Mouse (Mus musculus): ENCODE measurements around the gene Map3k12. TPM values are rescaled to one million over a fixed set of nuclear protein-coding genes. Genes with fewer than 3 reads are reported as not detected.

Map3k12 gene
- polyA plus RNA-seq, 1 experiment from 2014 or later, result 35.2 TPM

DNA sequence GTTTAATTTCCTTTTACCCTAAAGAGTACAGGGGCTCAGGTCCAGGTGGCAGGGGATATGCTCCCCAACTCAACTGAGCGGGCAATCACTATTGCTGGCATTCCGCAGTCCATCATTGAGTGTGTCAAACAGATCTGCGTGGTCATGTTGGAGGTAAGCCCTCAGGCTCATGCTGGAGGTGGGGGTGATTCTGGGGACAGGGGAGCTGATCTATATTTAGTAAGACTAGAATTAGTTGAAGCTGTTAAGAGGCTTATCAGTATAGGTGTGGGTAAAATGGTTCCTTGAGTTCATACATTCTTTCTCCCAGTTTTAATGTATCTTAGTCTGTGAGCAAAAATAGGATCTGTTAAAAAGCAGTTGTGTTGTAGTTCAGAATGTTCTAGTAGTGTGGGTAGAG is 33.7 kb downstream of the Map3k12 start:
- H3K9me3 ChIP-seq, result no peaks in the 10 kb centered on the region
- H3K36me3 ChIP-seq, result peaks cover 97% of the 10 kb centered on the region
- H3K4me3 ChIP-seq, result no peak overlapping the region
- 93% methylated on average over 3 of the region's 3 CpGs for WGBS
- H3K4me1 ChIP-seq (replicated peaks), result no peaks in the 10 kb centered on the region
- H3K27me3 ChIP-seq (ENCODE audit: insufficient read depth, poor library complexity, severe bottlenecking), result no peaks in the 10 kb centered on the region
- H3K27ac ChIP-seq, result no peak overlapping the region
- no peak for DNase-seq (ENCODE audit: low spot score)

DNA sequence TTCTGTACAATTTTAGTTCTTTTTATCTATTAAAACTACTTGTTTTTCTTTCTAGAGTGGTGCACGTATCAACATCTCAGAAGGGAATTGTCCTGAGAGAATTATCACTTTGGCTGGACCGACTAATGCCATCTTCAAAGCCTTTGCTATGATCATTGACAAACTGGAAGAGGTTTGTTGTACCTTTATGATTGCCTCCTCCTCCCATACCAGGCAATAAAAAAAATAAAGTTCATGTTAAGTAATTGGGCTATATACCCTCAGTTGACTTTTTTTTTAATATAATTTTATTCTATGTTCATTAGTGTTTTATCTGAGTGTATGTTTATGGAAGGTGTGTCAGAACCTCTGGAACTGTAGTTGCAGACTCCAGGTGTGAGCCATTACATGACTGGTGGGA is 42.3 kb downstream of the Map3k12 start:
- H3K36me3 ChIP-seq, result peaks cover 69% of the 10 kb centered on the region
- no peaks in the 10 kb centered on the region for H3K9me3 ChIP-seq
- WGBS, result 92% methylated on average over 2 of the region's 2 CpGs
- DNase-seq (ENCODE audit: low spot score), result no peak
- no peak overlapping the region for H3K27ac ChIP-seq
- H3K4me3 ChIP-seq, result no peak overlapping the region
- H3K27me3 ChIP-seq (ENCODE audit: insufficient read depth, poor library complexity, severe bottlenecking), result no peaks in the 10 kb centered on the region
- peaks cover 19% of the 10 kb centered on the region for H3K4me1 ChIP-seq (replicated peaks)

DNA sequence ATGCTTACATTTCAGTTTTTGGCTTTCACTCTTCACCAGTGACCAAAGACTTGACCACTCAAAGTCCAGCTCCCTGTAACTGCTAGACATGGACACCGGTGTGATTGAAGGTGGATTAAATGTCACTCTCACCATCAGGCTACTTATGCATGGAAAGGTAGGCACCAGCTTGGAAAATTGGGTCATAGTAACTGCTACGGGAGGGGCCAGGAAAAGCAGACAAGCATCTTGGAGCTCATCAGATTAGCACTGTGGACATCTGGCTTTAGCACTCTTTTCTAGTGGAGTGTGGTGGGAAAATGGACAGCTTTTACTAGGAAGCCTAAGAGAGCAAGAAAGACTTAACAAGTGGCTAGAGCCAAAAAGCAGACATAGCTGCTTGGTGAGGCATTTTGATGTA is 43.6 kb downstream of the Map3k12 start:
- Histone ChIP-seq H3K4me1 (replicated peaks) (peaks cover 19% of the 10 kb centered on the region), H3K27ac (no peak overlapping the region), H3K9me3 (no peaks in the 10 kb centered on the region; the same call in 1 of the 2 replicates), H3K36me3 (peaks cover 65% of the 10 kb centered on the region), H3K4me3 (0 out of 2 replicates have a peak overlapping the region, but pooled peaks have one; percentile 95), H3K27me3 (ENCODE audit: insufficient read depth, poor library complexity, severe bottlenecking) (no peaks in the 10 kb centered on the region)
- no peak for DNase-seq (ENCODE audit: low spot score)
- 82% methylated on average over 2 of the region's 2 CpGs for WGBS

DNA sequence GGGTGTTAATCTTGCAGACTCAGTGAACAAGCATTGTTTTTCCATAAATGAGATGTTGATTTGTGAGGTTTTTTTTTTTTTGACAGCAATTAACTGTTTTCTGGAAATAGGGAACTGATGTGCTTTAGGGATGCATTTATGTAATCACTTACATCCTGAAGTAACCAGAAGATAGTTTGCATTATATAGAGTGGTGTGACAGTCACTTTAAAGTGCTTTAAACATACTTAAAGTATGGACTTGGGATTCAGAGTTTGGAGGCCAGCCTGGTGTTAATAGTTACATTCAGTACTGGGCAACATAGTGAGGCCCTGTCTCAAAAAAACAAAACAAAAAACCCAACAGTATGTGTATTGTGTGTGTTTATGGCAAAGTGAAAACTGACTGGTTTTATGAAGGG is 45.1 kb downstream of the Map3k12 start:
- H3K36me3 ChIP-seq, result peaks cover 50% of the 10 kb centered on the region
- DNase-seq (ENCODE audit: low spot score), result no peak
- H3K27me3 ChIP-seq (ENCODE audit: insufficient read depth, poor library complexity, severe bottlenecking), result no peaks in the 10 kb centered on the region

DNA sequence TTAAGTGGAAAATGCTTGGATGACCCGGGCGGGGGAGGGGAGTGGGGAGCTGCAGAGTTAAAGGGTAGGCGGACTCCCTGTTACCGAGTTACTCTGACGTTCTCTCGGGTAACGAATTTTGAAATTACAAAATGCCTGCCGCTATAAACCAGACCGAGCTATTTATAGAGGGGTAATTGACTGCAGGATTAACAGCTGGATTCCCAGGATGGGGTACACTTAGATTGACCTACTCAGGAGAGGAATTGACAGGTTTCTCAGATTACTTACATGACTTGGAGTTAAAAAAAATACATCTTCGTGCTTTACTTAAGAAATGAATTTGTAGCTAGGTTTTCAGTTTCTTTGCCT is 45.6 kb downstream of the Map3k12 start:
- peak overlapping the region; percentile 95 for H3K4me3 ChIP-seq
- H3K27me3 ChIP-seq (ENCODE audit: insufficient read depth, poor library complexity, severe bottlenecking), result no peaks in the 10 kb centered on the region
- H3K4me1 ChIP-seq (replicated peaks), result peaks cover 19% of the 10 kb centered on the region
- no peak for DNase-seq (ENCODE audit: low spot score)
- peak overlapping the region; percentile 99 for H3K27ac ChIP-seq
- under 1% methylated on average over 10 of the region's 10 CpGs for WGBS
- no peaks in the 10 kb centered on the region; the same call in 1 of the 2 replicates for H3K9me3 ChIP-seq
- H3K36me3 ChIP-seq, result peaks cover 46% of the 10 kb centered on the region

More for the DNA sequence above, 45.1 kb downstream of the Map3k12 start:
- H3K9me3 ChIP-seq, result no peaks in the 10 kb centered on the region; the same call in 1 of the 2 replicates
- H3K27ac ChIP-seq, result no peak overlapping the region
- H3K4me1 ChIP-seq (replicated peaks), result peaks cover 19% of the 10 kb centered on the region
- H3K4me3 ChIP-seq, result peak overlapping the region; percentile 95

DNA sequence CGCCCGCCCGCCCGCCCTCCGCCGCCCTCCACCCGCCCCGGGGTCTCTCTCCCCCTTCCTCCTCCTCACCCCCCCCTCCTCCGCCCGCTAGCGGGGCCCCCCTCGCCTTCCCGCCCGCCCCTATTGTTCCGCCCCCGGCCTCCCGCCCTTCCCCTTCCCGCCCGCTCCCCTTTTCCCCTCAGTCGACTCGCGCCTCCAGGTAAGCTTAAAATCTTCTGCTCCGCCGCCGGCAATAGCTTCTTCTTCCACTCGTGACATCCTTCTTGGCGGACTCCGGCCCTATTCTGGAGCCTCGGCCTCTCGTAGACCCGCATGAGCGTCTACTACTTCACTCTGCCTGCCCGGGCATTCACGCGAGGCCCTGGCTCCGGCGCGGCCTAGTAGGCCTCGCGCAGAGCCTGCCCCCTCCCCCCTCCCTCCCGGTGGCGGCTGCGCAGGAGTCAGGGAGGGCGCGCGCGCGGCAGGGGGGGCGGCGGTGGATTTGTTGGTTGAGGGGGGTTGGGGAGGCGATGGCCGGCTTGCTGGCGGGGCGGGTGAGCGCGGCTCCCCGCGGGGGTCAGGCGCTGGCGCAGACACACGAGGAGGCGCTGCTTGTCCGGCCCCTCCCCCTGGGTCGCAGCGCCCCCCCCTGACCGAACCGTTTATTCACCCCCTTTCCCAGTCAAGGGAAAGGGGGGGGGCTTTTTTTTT is 46.1 kb downstream of the Map3k12 start:
- Histone ChIP-seq H3K4me1 (replicated peaks) (peaks cover 19% of the 10 kb centered on the region), H3K27ac (peak overlapping the region; percentile 99), H3K4me3 (peak overlapping the region; percentile 95), H3K9me3 (no peaks in the 10 kb centered on the region; the same call in 1 of the 2 replicates), H3K36me3 (peaks cover 41% of the 10 kb centered on the region), H3K27me3 (ENCODE audit: insufficient read depth, poor library complexity, severe bottlenecking) (no peaks in the 10 kb centered on the region)
- DNase-seq (ENCODE audit: low spot score), result peak; percentile 84
- under 1% methylated on average over 50 of the region's 67 CpGs for WGBS

DNA sequence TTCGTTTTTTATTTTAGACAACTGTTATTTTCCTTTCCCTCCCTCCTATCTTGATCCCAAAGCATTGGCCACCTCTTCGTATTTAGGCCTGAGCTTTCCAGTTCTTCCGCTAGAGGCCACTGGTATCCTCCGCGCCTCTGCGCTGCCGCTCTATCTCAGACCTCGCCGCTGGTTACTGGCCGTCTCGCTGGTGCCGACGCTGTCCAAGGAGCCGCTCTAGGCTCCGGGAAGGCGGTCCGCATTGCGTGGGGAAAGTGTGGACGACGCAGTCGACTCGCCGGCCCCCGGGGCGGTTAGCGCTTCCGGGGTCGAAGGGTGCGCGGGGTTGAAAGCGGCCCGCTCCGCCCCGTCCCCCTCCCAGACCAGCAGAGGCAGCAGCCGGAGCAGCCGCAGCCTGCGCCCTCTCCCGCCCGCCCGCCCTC is 46.7 kb downstream of the Map3k12 start, which contains the start of gene Pcbp2:
Gene Pcbp2, plus strand, starts transcription at position 357 of the 422 bp plus-strand sequence.
- DNase-seq (ENCODE audit: low spot score), result peak; percentile 97
- Histone ChIP-seq H3K27ac (peak within 1 kb of the TSS; percentile 99), H3K4me3 (peak within 1 kb of the TSS; percentile 95), H3K9me3 (no peaks in the 10 kb centered on the region; the same call in 1 of the 2 replicates), H3K27me3 (ENCODE audit: insufficient read depth, poor library complexity, severe bottlenecking) (no peaks in the 10 kb centered on the region), H3K36me3 (peaks cover 35% of the 10 kb centered on the region), H3K4me1 (replicated peaks) (peaks cover 19% of the 10 kb centered on the region)
- under 1% methylated on average over 35 of the region's 40 CpGs for WGBS

DNA sequence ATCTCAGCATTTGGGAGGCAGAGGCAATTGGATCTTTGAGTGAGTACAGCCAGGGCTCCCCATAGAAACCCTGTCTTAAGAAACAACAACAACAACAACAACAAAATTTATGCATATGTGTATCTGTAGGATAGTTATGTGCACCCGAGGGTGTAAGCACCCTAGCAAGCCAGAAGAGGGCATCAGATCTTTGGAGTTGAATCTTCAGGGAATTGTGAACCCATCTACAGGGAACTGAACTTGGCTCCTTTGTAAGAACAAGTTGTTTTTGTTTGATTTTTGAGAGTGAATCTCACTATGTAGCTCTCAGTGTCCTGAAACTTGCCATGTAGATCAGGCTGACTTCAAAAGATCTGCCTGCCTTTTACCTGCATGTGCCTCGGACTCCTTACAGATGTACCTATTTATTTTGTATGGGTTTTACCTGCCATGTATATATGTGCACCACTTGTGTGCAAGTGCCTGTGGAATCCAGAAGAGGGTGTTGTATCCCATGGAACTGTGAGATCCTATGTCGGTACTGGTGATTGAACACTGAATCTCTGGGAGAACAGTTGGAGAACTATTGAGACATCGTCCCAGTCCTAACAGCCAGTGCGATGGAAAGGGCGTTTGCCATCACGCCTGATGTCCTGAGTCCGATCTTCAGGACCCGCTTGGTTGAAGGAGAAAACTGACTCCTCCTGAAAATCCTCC is 48.0 kb downstream of the Map3k12 start:
- peaks cover 19% of the 10 kb centered on the region for H3K4me1 ChIP-seq (replicated peaks)
- H3K27ac ChIP-seq, result no peak overlapping the region
- DNase-seq (ENCODE audit: low spot score), result no peak
- H3K4me3 ChIP-seq, result no peak overlapping the region
- no peaks in the 10 kb centered on the region; the same call in 1 of the 2 replicates for H3K9me3 ChIP-seq
- no peaks in the 10 kb centered on the region for H3K27me3 ChIP-seq (ENCODE audit: insufficient read depth, poor library complexity, severe bottlenecking)
- WGBS, result 95% methylated on average over 9 of the region's 9 CpGs
- H3K36me3 ChIP-seq, result peaks cover 21% of the 10 kb centered on the region

DNA sequence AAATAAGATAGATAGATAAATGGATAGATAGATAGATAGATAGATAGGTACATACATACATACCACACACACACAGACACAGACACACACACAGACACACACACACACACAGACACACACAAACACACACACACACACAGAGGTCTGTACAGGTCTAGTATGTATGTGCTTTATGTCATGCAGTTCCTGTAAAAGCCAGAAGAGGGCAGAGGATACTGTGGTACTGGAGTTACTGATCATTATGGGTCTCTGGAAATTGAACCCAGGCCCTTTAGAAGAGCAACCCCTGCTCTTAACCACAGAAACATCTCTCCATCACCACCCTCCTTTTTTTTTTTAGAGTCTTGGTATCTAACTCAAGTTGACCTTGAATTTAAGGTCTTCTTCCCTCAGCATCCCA is 53.2 kb downstream of the Map3k12 start:
- Histone ChIP-seq H3K9me3 (no peaks in the 10 kb centered on the region; the same call in 1 of the 2 replicates), H3K27me3 (ENCODE audit: insufficient read depth, poor library complexity, severe bottlenecking) (no peaks in the 10 kb centered on the region), H3K4me1 (replicated peaks) (peaks cover 28% of the 10 kb centered on the region), H3K4me3 (no peak overlapping the region), H3K27ac (no peak overlapping the region), H3K36me3 (peaks cover 20% of the 10 kb centered on the region)
- no peak for DNase-seq (ENCODE audit: low spot score)

DNA sequence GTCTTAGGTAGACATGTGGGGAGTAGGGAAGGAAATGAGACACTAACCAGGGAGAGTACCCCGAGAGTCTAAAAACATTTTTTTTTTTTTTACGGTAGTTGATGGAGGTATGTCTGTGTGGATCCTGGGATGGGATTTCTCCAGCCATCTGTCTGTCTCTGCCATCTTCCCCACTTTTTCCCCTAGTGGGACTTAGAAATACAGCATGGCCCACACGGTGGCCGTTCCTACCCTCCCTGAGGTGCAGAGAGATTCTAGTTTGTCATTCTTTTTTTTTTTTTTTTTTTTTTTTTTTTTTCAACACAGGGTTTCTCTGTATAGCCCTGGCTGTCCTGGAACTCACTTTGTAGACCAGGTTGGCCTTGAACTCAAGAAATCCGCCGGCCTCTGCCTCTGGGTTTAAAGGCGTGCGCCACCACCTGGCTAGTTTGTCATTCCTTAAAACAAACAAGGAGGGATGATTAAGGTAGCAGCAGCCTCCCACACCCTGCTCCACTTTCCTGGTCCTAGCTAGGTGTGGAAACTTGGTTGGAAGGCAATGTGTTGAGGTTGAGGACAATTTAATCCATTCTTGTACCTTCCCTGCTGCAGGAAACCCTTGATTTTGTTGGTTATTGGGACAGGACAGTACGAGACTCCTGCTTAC is 55.3 kb downstream of the Map3k12 start:
- Histone ChIP-seq H3K9me3 (no peaks in the 10 kb centered on the region), H3K36me3 (peaks cover 16% of the 10 kb centered on the region; the same call in 1 of the 2 replicates), H3K27me3 (ENCODE audit: insufficient read depth, poor library complexity, severe bottlenecking) (no peaks in the 10 kb centered on the region), H3K4me1 (replicated peaks) (peaks cover 28% of the 10 kb centered on the region), H3K4me3 (no peak overlapping the region), H3K27ac (no peak overlapping the region)
- WGBS, result 85% methylated on average over 9 of the region's 9 CpGs
- no peak for DNase-seq (ENCODE audit: low spot score)

DNA sequence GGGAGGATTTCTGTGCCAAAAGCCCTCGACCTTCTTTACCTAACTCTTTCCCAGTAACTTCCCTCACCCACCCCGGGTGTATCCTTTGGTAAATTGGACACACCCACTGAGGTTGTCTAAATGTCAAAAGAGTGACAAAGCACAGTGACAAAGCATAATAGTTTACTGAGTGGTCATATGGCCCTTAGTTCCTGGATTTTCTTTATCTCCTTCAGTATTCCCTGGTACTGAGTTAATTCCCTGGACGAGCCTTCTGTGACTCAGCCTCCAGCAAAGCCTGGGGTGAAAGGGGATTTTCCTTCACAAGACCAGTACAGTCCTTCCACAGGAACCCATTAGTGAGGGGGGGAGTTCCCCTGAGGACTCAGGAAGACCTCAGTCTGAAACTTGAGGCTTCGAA is 55.9 kb downstream of the Map3k12 start:
- peaks cover 31% of the 10 kb centered on the region for H3K4me1 ChIP-seq (replicated peaks)
- H3K36me3 ChIP-seq, result peaks cover 16% of the 10 kb centered on the region; the same call in 1 of the 2 replicates
- WGBS, result 74% methylated on average over 4 of the region's 4 CpGs
- H3K27ac ChIP-seq, result peak overlapping the region; percentile 30; the same call in 1 of the 2 replicates
- no peaks in the 10 kb centered on the region for H3K27me3 ChIP-seq (ENCODE audit: insufficient read depth, poor library complexity, severe bottlenecking)
- H3K9me3 ChIP-seq, result no peaks in the 10 kb centered on the region
- DNase-seq (ENCODE audit: low spot score), result no peak
- peak overlapping the region; percentile 57; the same call in 1 of the 2 replicates for H3K4me3 ChIP-seq

DNA sequence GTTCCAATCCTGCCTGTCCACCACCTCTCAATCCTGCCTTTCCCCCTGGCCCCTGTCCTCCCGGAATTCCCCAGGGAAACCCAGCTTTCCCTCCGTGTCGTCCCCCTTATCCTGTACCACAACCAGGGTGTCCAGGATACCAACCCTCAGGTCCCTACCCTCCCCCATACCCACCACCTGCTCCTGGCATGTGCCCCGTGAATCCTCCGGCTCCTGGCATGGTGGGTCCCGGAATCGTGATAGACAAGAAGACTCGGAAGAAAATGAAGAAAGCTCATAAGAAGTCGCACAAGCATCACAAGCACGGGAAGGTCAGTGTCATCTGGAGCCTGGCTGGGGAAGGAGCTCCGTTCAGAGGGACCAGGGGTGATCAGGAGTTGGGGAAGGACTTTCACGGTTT is 56.5 kb downstream of the Map3k12 start:
- H3K27me3 ChIP-seq (ENCODE audit: insufficient read depth, poor library complexity, severe bottlenecking), result no peaks in the 10 kb centered on the region
- 81% methylated on average over 12 of the region's 12 CpGs for WGBS
- no peak for DNase-seq (ENCODE audit: low spot score)
- peak overlapping the region; percentile 30 for H3K27ac ChIP-seq
- no peaks in the 10 kb centered on the region for H3K9me3 ChIP-seq
- H3K36me3 ChIP-seq, result peaks cover 16% of the 10 kb centered on the region; the same call in 1 of the 2 replicates
- peaks cover 33% of the 10 kb centered on the region for H3K4me1 ChIP-seq (replicated peaks)
- peak overlapping the region; percentile 57 for H3K4me3 ChIP-seq
